Mouse (Mus musculus) small intestine, adult 2 months (tissue): ENCODE results near the gene Reps1. TPM values are rescaled to one million over a fixed set of nuclear protein-coding genes. Genes with fewer than 3 reads are reported as not detected.

Experiments used
- H3K27ac ChIP-seq: fragments of 200-500 bp; 2 replicates; pipeline ENCODE4 v1.5.1; 2012; ENCODE audit warnings: low read depth, low read length, control low read depth, inconsistent platforms; ENCODE audit not compliant: insufficient read depth
- H3K27me3 ChIP-seq: fragments of 200-500 bp; 2 replicates; pipeline ENCODE4 v1.6.1; 2012; ENCODE audit warnings: mild to moderate bottlenecking, moderate library complexity, low read length, inconsistent platforms; ENCODE audit not compliant: control insufficient read depth, insufficient read depth
- H3K36me3 ChIP-seq: fragments of 200-500 bp; 2 replicates; pipeline ENCODE4 v1.6.1; 2012; ENCODE audit warnings: mild to moderate bottlenecking, low read length, control low read depth, inconsistent platforms; ENCODE audit not compliant: control insufficient read depth, insufficient read depth
- H3K4me1 ChIP-seq: fragments of 200-500 bp; 2 replicates; pipeline ENCODE4 v1.6.1; 2012; ENCODE audit warnings: low read length, inconsistent platforms, mixed read lengths; ENCODE audit not compliant: control insufficient read depth, insufficient read depth, insufficient read length
- H3K4me3 ChIP-seq: fragments of 200-500 bp; 2 replicates; pipeline ENCODE4 v1.5.1; 2012; ENCODE audit warnings: low read depth, mild to moderate bottlenecking, control low read depth, inconsistent platforms, low read length, moderate library complexity
- CTCF ChIP-seq: fragments of 200-500 bp; IDR thresholded peaks from 2 replicates; pipeline ENCODE4 v1.5.1; 2012; ENCODE audit warnings: low read depth, mild to moderate bottlenecking, control low read depth, inconsistent platforms, low read length, moderate library complexity, mixed read lengths; ENCODE audit not compliant: insufficient replicate concordance, insufficient read length; ENCODE audit errors: extremely low read depth
- POLR2A ChIP-seq: fragments of 200-500 bp; IDR thresholded peaks from 2 replicates; pipeline ENCODE4 v1.6.1; 2012; ENCODE audit warnings: low read depth, mild to moderate bottlenecking, control low read depth, inconsistent platforms, low read length, moderate library complexity
- WGBS: fragments of 180-500 bp; shearing (Covaris S2); methylation state at CpG from one replicate; pipeline ENCODE4 v1.1.7; 2018; 5-methylcytosine and 5-hydroxymethylcytosine counted together
- polyA plus RNA-seq: library from polyadenylated mRNA; depleted of rRNA; stranded (reverse); fragments of >200 nt; gene quantifications from 2 replicates; pipeline ENCODE4 v1.2.3, GENCODE M21; 2012

Gene Reps1
- polyA plus RNA-seq, 1 experiment: 15.5 TPM

- H3K4me3 ChIP-seq: no peak overlapping the region
- H3K4me1 ChIP-seq: peaks cover 5% of the 10 kb centered on the region
- no peaks in the 10 kb centered on the region for H3K27me3 ChIP-seq
- 89% methylated on average over 7 of the region's 7 CpGs for WGBS
- no peak for TF ChIP-seq CTCF
- TF ChIP-seq POLR2A: no peak
- no peak overlapping the region for H3K27ac ChIP-seq
- no peaks in the 10 kb centered on the region for H3K36me3 ChIP-seq
These were observed 9.1 kb downstream of the Reps1 start for GRCm38 (mm10) chr10:18064606-18065228.

- Histone ChIP-seq H3K4me1 (peaks cover 2% of the 10 kb centered on the region), H3K27ac (no peak overlapping the region), H3K27me3 (no peaks in the 10 kb centered on the region), H3K4me3 (no peak overlapping the region), H3K36me3 (no peaks in the 10 kb centered on the region)
- 77% methylated on average over 10 of the region's 10 CpGs for WGBS
- no peak for TF ChIP-seq CTCF
- no peak for TF ChIP-seq POLR2A
These were observed 10.4 kb downstream of the Reps1 start for GRCm38 (mm10) chr10:18066031-18066439.

- no peaks in the 10 kb centered on the region for H3K36me3 ChIP-seq
- no peak overlapping the region for H3K4me3 ChIP-seq
- 74% methylated on average over 10 of the region's 10 CpGs for WGBS
- no peaks in the 10 kb centered on the region; the same call in 1 of the 2 replicates for H3K27me3 ChIP-seq
- no peak overlapping the region for H3K27ac ChIP-seq
- peaks cover 3% of the 10 kb centered on the region for H3K4me1 ChIP-seq
- TF ChIP-seq CTCF: no peak
- no peak for TF ChIP-seq POLR2A
These were observed 12.2 kb downstream of the Reps1 start for GRCm38 (mm10) chr10:18067761-18068446.

GRCm38 (mm10) chr10:18068880-18069279 lies 13.2 kb downstream of the Reps1 start:
- WGBS: 75% methylated on average over 2 of the region's 2 CpGs
- H3K27me3 ChIP-seq: no peaks in the 10 kb centered on the region; the same call in 1 of the 2 replicates
- H3K36me3 ChIP-seq: no peaks in the 10 kb centered on the region
- H3K4me3 ChIP-seq: no peak overlapping the region
- peaks cover 3% of the 10 kb centered on the region for H3K4me1 ChIP-seq
- no peak for TF ChIP-seq CTCF
- TF ChIP-seq POLR2A: no peak
- no peak overlapping the region for H3K27ac ChIP-seq

- Histone ChIP-seq H3K27me3 (peaks cover under 1% of the 10 kb centered on the region; the same call in 1 of the 2 replicates), H3K36me3 (no peaks in the 10 kb centered on the region), H3K4me3 (no peak overlapping the region), H3K27ac (no peak overlapping the region), H3K4me1 (peaks cover 3% of the 10 kb centered on the region)
- 79% methylated on average over 2 of the region's 2 CpGs for WGBS
- no peak for TF ChIP-seq POLR2A
These were observed 13.9 kb downstream of the Reps1 start for GRCm38 (mm10) chr10:18069576-18069975.

- WGBS: 46% methylated on average over 3 of the region's 3 CpGs
- Histone ChIP-seq H3K27ac (no peak overlapping the region), H3K4me3 (no peak overlapping the region), H3K27me3 (peaks cover 4% of the 10 kb centered on the region; the same call in 1 of the 2 replicates), H3K36me3 (no peaks in the 10 kb centered on the region), H3K4me1 (peaks cover 3% of the 10 kb centered on the region)
- TF ChIP-seq POLR2A (no peak), CTCF (no peak)
These were observed 14.5 kb downstream of the Reps1 start for GRCm38 (mm10) chr10:18070144-18070543.

- Histone ChIP-seq H3K27ac (no peak overlapping the region), H3K4me3 (no peak overlapping the region), H3K36me3 (no peaks in the 10 kb centered on the region), H3K4me1 (peaks cover 3% of the 10 kb centered on the region), H3K27me3 (peaks cover 5% of the 10 kb centered on the region; the same call in 1 of the 2 replicates)
- 49% methylated on average over 2 of the region's 2 CpGs for WGBS
- TF ChIP-seq POLR2A: no peak
- TF ChIP-seq CTCF: no peak
These were observed 15.0 kb downstream of the Reps1 start for GRCm38 (mm10) chr10:18070616-18071015.
